Mouse (Mus musculus) lung, postnatal 0 days (tissue): ENCODE measurements at regions not wholly inside any gene's neighbourhood (a gene's known extent, or its start where the extent isn't known, plus 50 kb on each side); places are given as distances from the start of the nearest gene placed in this dataset.

Experiments
- ATAC-seq: fragments of 200-750 bp; cut with Nextera tagmentation; 2 replicates; pipeline ENCODE4 v1.8.0; 2017; ENCODE audit warnings: moderate library complexity
- DNase-seq: peaks from one replicate; pipeline ENCODE4 v3.0.0-alpha.2; 2016; ENCODE audit warnings: low spot score
- H3K27ac ChIP-seq: fragments of 300-500 bp; sonication (generic); 2 replicates; pipeline ENCODE4 v1.5.1; 2014; ENCODE audit warnings: antibody characterized with exemption, mild to moderate bottlenecking, low read length, mixed read lengths
- H3K27me3 ChIP-seq: fragments of 300-500 bp; sonication (generic); replicated peaks from 2 replicates; pipeline ENCODE4 v1.6.1; 2014; ENCODE audit warnings: low read length, mixed read lengths; ENCODE audit not compliant: insufficient read depth
- H3K36me3 ChIP-seq: fragments of 300-500 bp; sonication (generic); 2 replicates; pipeline ENCODE4 v1.6.1; 2014; ENCODE audit warnings: low read length, mixed read lengths; ENCODE audit not compliant: insufficient read depth
- H3K4me1 ChIP-seq: fragments of 300-500 bp; sonication (generic); 2 replicates; pipeline ENCODE4 v1.6.1; 2014; ENCODE audit warnings: antibody characterized with exemption, low read depth, low read length, mixed read lengths; ENCODE audit not compliant: insufficient read depth
- H3K4me2 ChIP-seq: fragments of 300-500 bp; sonication (generic); replicated peaks from 2 replicates; pipeline ENCODE4 v1.6.1; 2014; ENCODE audit warnings: low read depth, mild to moderate bottlenecking, low read length, moderate library complexity, mixed read lengths
- H3K4me3 ChIP-seq: fragments of 300-500 bp; sonication (generic); 2 replicates; pipeline ENCODE4 v1.5.1; 2014; ENCODE audit warnings: low read depth, low read length
- H3K9ac ChIP-seq: fragments of 300-500 bp; sonication (generic); replicated peaks from 2 replicates; pipeline ENCODE4 v1.6.1; 2014; ENCODE audit warnings: low read depth, mild to moderate bottlenecking
- H3K9me3 ChIP-seq: fragments of 300-500 bp; sonication (generic); 2 replicates; pipeline ENCODE4 v1.6.1; 2016; ENCODE audit warnings: low read length, mixed read lengths
- CTCF ChIP-seq: IDR thresholded peaks from 2 replicates; pipeline ENCODE4 v1.5.1; 2016; ENCODE audit warnings: antibody characterized with exemption, mild to moderate bottlenecking
- EP300 ChIP-seq: IDR thresholded peaks from 2 replicates; pipeline ENCODE4 v1.6.1; 2016; ENCODE audit warnings: antibody characterized with exemption, mild to moderate bottlenecking, control low read depth
- WGBS: fragments of 180-500 bp; shearing (Covaris S2); extraction: QIAGEN DNeasy Blood & Tissue Kit; methylation state at CpG from one replicate; pipeline ENCODE4 v1.1.7; 2014; 5-methylcytosine and 5-hydroxymethylcytosine counted together

- no peak for TF ChIP-seq CTCF
- no peak for TF ChIP-seq EP300
- Histone ChIP-seq H3K27me3 (no peaks in the 10 kb centered on the region), H3K9ac (no peak overlapping the region), H3K36me3 (no peaks in the 10 kb centered on the region), H3K27ac (no peak overlapping the region), H3K4me3 (no peak overlapping the region), H3K4me2 (no peak overlapping the region), H3K9me3 (no peaks in the 10 kb centered on the region), H3K4me1 (no peaks in the 10 kb centered on the region)
- DNase-seq (peak; percentile 4), ATAC-seq (no peak)
- 24% methylated on average over 3 of the region's 3 CpGs for WGBS
These were observed 514.7 kb upstream of the Mgmt start for GRCm38 (mm10) chr7:136379741-136380140.

GRCm38 (mm10) chr7:136383296-136383695 is 511.1 kb upstream of the Mgmt start:
- H3K27ac ChIP-seq = no peak overlapping the region
- H3K27me3 ChIP-seq = no peaks in the 10 kb centered on the region
- WGBS = 81% methylated on average over 2 of the region's 2 CpGs
- no peak for TF ChIP-seq EP300
- no peak for TF ChIP-seq CTCF
- H3K4me3 ChIP-seq = no peak overlapping the region
- no peaks in the 10 kb centered on the region for H3K4me1 ChIP-seq
- ATAC-seq (no peak), DNase-seq (no peak)
- H3K4me2 ChIP-seq = no peak overlapping the region
- H3K36me3 ChIP-seq = no peaks in the 10 kb centered on the region
- H3K9me3 ChIP-seq = no peaks in the 10 kb centered on the region
- no peak overlapping the region for H3K9ac ChIP-seq

GRCm38 (mm10) chr7:136387736-136388135 is 506.7 kb upstream of the Mgmt start:
- H3K9ac ChIP-seq = no peak overlapping the region
- WGBS = 83% methylated on average over 4 of the region's 4 CpGs
- H3K36me3 ChIP-seq = no peaks in the 10 kb centered on the region
- no peaks in the 10 kb centered on the region for H3K9me3 ChIP-seq
- no peak overlapping the region for H3K27ac ChIP-seq
- no peaks in the 10 kb centered on the region for H3K27me3 ChIP-seq
- H3K4me2 ChIP-seq = no peak overlapping the region
- H3K4me1 ChIP-seq = no peaks in the 10 kb centered on the region
- TF ChIP-seq EP300 = no peak
- no peak for TF ChIP-seq CTCF
- H3K4me3 ChIP-seq = no peak overlapping the region
- ATAC-seq = no peak
- no peak for DNase-seq

GRCm38 (mm10) chr7:136390066-136390465 is 504.3 kb upstream of the Mgmt start:
- Histone ChIP-seq H3K9me3 (no peaks in the 10 kb centered on the region), H3K27me3 (no peaks in the 10 kb centered on the region), H3K27ac (no peak overlapping the region), H3K36me3 (no peaks in the 10 kb centered on the region), H3K4me2 (no peak overlapping the region), H3K4me1 (no peaks in the 10 kb centered on the region), H3K4me3 (no peak overlapping the region), H3K9ac (no peak overlapping the region)
- ATAC-seq (no peak), DNase-seq (peak; percentile 10)
- TF ChIP-seq EP300 = no peak
- TF ChIP-seq CTCF = no peak
- WGBS = 12% methylated on average over 8 of the region's 8 CpGs

- no peaks in the 10 kb centered on the region for H3K36me3 ChIP-seq
- H3K4me1 ChIP-seq = no peaks in the 10 kb centered on the region
- ATAC-seq = no peak
- no peaks in the 10 kb centered on the region for H3K9me3 ChIP-seq
- H3K4me3 ChIP-seq = no peak overlapping the region
- H3K27me3 ChIP-seq = no peaks in the 10 kb centered on the region
- H3K4me2 ChIP-seq = no peak overlapping the region
- no peak overlapping the region for H3K9ac ChIP-seq
- WGBS = 79% methylated on average over 6 of the region's 6 CpGs
- no peak overlapping the region for H3K27ac ChIP-seq
- TF ChIP-seq CTCF (no peak), EP300 (no peak)
- DNase-seq = no peak
These were observed 501.0 kb upstream of the Mgmt start for GRCm38 (mm10) chr7:136393454-136393853.

- Histone ChIP-seq H3K36me3 (no peaks in the 10 kb centered on the region), H3K9ac (no peak overlapping the region), H3K4me2 (no peak overlapping the region), H3K4me3 (no peak overlapping the region), H3K9me3 (no peaks in the 10 kb centered on the region), H3K4me1 (no peaks in the 10 kb centered on the region), H3K27me3 (no peaks in the 10 kb centered on the region), H3K27ac (no peak overlapping the region)
- WGBS = 58% methylated on average over 2 of the region's 2 CpGs
- DNase-seq (no peak), ATAC-seq (no peak)
- TF ChIP-seq EP300 (no peak), CTCF (0 out of 2 replicates have a peak, but pooled peaks have one; percentile 5)
These were observed 498.6 kb upstream of the Mgmt start for GRCm38 (mm10) chr7:136395838-136396237.

- H3K9ac ChIP-seq = no peak overlapping the region
- H3K27me3 ChIP-seq = no peaks in the 10 kb centered on the region
- ATAC-seq (no peak), DNase-seq (no peak)
- no peaks in the 10 kb centered on the region for H3K36me3 ChIP-seq
- no peak for TF ChIP-seq CTCF
- TF ChIP-seq EP300 = no peak
- no peaks in the 10 kb centered on the region for H3K9me3 ChIP-seq
- no peak overlapping the region for H3K27ac ChIP-seq
- H3K4me1 ChIP-seq = no peaks in the 10 kb centered on the region
- H3K4me2 ChIP-seq = no peak overlapping the region
- WGBS = 93% methylated on average over 4 of the region's 4 CpGs
- H3K4me3 ChIP-seq = no peak overlapping the region
These were observed 497.3 kb upstream of the Mgmt start for GRCm38 (mm10) chr7:136397101-136397500.
